Mouse (Mus musculus) stomach, postnatal 0 days (tissue): ENCODE results near the gene Dnah2. TPM values are rescaled to one million over a fixed set of nuclear protein-coding genes. Genes with fewer than 3 reads are reported as not detected.

ENCODE experiments used
- ATAC-seq: fragments of 200-750 bp; cut with Nextera tagmentation; 2 replicates; pipeline ENCODE4 v1.8.0; 2017; ENCODE audit not compliant: low FRiP score, low TSS enrichment
- DNase-seq: peaks from one replicate; pipeline ENCODE4 v3.0.0-alpha.2; 2016; ENCODE audit warnings: low spot score
- H3K27ac ChIP-seq: fragments of 300-500 bp; sonication (generic); replicated peaks from 2 replicates; pipeline ENCODE4 v1.5.1; 2014; ENCODE audit warnings: mild to moderate bottlenecking, control low read depth
- H3K27me3 ChIP-seq: fragments of 300-500 bp; sonication (generic); 2 replicates; pipeline ENCODE4 v1.6.1; 2014; ENCODE audit warnings: low read length; ENCODE audit not compliant: control insufficient read depth, insufficient read depth
- H3K36me3 ChIP-seq: fragments of 300-500 bp; sonication (generic); 2 replicates; pipeline ENCODE4 v1.6.1; 2014; ENCODE audit warnings: low read length, mixed read lengths; ENCODE audit not compliant: control insufficient read depth, insufficient read depth
- H3K4me1 ChIP-seq: fragments of 300-500 bp; sonication (generic); replicated peaks from 2 replicates; pipeline ENCODE4 v1.6.1; 2014; ENCODE audit warnings: antibody characterized with exemption; ENCODE audit not compliant: control insufficient read depth, insufficient read depth
- H3K4me2 ChIP-seq: fragments of 300-500 bp; sonication (generic); replicated peaks from 2 replicates; pipeline ENCODE4 v1.6.1; 2014; ENCODE audit warnings: low read depth, mild to moderate bottlenecking, control low read depth, moderate library complexity
- H3K4me3 ChIP-seq: fragments of 300-500 bp; sonication (generic); 2 replicates; pipeline ENCODE4 v1.5.1; 2014; ENCODE audit warnings: low read depth, low read length, control low read depth
- H3K9ac ChIP-seq: fragments of 300-500 bp; sonication (generic); 2 replicates; pipeline ENCODE4 v1.6.1; 2014; ENCODE audit warnings: mild to moderate bottlenecking, low read length, control low read depth, mixed read lengths
- H3K9me3 ChIP-seq: fragments of 300-500 bp; sonication (generic); 2 replicates; pipeline ENCODE4 v1.6.1; 2016; ENCODE audit warnings: low read length; ENCODE audit not compliant: control insufficient read depth
- CTCF ChIP-seq: IDR thresholded peaks from 2 replicates; pipeline ENCODE4 v1.5.1; 2016; ENCODE audit warnings: antibody characterized with exemption, low read depth, mild to moderate bottlenecking, moderate library complexity
- EP300 ChIP-seq: optimal IDR thresholded peaks from 2 replicates; pipeline ENCODE3; 2016; ENCODE audit warnings: antibody characterized with exemption
- WGBS: fragments of 180-500 bp; shearing (Covaris S2); extraction: QIAGEN DNeasy Blood & Tissue Kit; methylation state at CpG from one replicate; pipeline ENCODE4 v1.1.7; 2014; 5-methylcytosine and 5-hydroxymethylcytosine counted together
- polyA plus RNA-seq: library from polyadenylated mRNA; unstranded; fragments of >200 nt; fragmentation: Nextera tagmentation; extraction: Ambion mirVana; gene quantifications from 2 replicates; pipeline ENCODE4 v1.2.1, GENCODE M21; 2015

Gene Dnah2
- polyA plus RNA-seq, 1 experiment from 2014 or later = 0.39 TPM

- Histone ChIP-seq H3K27ac (no peak overlapping the region), H3K4me3 (no peak overlapping the region), H3K4me2 (no peak overlapping the region), H3K4me1 (peaks cover 5% of the 10 kb centered on the region; the same call in 1 of the 2 replicates), H3K27me3 (no peaks in the 10 kb centered on the region), H3K36me3 (peaks cover 42% of the 10 kb centered on the region), H3K9ac (no peak overlapping the region), H3K9me3 (no peaks in the 10 kb centered on the region)
- TF ChIP-seq CTCF = peak; percentile 98
- no peak for TF ChIP-seq EP300
- WGBS = 16% methylated on average over 22 of the region's 22 CpGs
- peak; percentile 81 for ATAC-seq
- DNase-seq = peak; percentile 95
Observed at GRCm38 (mm10) chr11:69401210-69401637, 147.7 kb downstream of the Dnah2 start.

DNA sequence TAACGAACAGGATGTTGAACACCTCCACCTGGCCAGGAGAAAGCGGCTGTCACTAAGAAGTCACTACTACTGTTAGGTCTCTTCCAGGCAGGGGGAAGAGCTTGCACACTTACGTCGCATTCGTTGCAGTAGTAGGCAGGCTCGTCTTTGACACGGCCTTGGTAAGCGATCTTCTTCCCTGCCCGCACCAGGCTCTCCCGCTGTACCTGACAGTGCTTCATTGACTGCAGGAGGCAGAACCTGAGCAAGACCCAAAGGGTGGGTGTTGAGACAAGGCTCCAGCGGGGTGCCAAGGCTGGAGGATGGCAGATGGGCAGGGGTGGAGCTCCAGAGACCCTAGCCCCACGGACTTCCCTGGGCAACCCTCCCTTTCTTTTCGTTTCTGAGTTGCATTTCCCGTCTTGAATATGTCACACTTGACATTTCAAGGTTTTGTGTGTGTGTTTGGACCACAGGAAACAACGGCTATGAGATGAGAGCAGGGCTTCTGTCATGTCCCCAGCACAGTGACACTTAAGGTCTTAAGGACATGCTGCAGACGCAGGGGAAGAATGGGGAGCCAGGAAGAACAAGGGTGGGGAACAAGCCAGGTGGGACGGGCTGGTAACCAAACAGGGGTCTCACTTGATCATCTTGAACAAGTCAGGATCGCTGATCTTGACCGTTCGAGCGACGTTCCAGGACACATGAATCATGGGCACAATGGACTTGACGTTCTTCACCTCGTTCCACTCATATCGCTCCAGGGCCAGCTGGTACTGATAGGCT is 148.6 kb downstream of the Dnah2 start:
- Histone ChIP-seq H3K27me3 (no peaks in the 10 kb centered on the region), H3K4me3 (no peak overlapping the region), H3K9ac (no peak overlapping the region), H3K9me3 (no peaks in the 10 kb centered on the region), H3K36me3 (peaks cover 32% of the 10 kb centered on the region), H3K4me1 (peaks cover 5% of the 10 kb centered on the region; the same call in 1 of the 2 replicates), H3K4me2 (no peak overlapping the region), H3K27ac (no peak overlapping the region)
- no peak for DNase-seq
- ATAC-seq = no peak
- WGBS = 83% methylated on average over 25 of the region's 25 CpGs
- TF ChIP-seq EP300 (no peak), CTCF (no peak)

DNA sequence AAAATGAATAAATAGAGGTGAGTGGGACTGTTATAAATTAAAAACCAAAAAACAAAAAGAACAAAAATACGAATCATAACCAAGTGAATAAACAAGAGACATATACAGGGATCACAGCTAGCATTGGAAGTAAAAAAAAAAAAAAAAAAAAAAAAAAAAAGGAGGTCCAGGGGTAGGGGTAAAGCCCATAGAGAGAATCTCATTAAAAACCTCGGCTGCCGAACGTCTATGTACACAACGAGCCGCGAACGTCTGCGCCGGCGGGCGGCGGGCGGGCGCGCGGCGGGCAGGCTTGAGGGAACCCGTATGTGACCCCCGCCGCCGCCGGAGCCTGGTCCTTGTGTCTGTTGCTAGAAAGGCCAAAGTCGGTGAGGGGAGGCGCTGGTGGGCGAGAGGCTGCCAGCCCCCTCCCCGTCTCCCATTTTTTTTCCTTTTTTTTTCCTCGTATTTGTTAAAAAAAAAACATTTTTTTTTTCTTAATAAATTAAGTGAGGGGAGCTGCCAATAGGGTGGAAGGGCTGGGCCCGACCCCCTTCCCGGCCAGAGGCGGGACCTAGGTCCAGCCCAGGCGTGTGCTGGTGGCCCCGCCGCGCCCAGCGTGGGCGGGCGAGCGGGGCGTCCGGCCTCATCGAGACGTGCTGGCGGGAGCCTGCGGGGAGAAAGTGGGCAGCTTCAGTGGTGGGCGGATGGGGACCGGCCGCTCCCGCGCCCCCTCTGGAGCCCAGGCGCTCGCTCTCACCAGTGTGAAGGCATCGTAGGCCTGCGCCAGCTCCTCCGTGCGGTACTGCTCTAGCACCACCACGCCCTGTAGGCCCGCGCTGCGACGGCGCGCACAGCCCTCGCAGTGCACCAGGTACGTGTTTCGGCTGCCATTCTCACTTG is 149.5 kb downstream of the Dnah2 start:
- Histone ChIP-seq H3K9ac (no peak overlapping the region; the same call in 1 of the 2 replicates), H3K27ac (no peak overlapping the region), H3K36me3 (peaks cover 27% of the 10 kb centered on the region), H3K27me3 (no peaks in the 10 kb centered on the region), H3K4me2 (no peak overlapping the region), H3K4me1 (peaks cover 5% of the 10 kb centered on the region; the same call in 1 of the 2 replicates), H3K4me3 (no peak overlapping the region), H3K9me3 (no peaks in the 10 kb centered on the region)
- DNase-seq = no peak
- no peak for TF ChIP-seq EP300
- no peak for TF ChIP-seq CTCF
- ATAC-seq = no peak
- WGBS = 54% methylated on average over 66 of the region's 66 CpGs

DNA sequence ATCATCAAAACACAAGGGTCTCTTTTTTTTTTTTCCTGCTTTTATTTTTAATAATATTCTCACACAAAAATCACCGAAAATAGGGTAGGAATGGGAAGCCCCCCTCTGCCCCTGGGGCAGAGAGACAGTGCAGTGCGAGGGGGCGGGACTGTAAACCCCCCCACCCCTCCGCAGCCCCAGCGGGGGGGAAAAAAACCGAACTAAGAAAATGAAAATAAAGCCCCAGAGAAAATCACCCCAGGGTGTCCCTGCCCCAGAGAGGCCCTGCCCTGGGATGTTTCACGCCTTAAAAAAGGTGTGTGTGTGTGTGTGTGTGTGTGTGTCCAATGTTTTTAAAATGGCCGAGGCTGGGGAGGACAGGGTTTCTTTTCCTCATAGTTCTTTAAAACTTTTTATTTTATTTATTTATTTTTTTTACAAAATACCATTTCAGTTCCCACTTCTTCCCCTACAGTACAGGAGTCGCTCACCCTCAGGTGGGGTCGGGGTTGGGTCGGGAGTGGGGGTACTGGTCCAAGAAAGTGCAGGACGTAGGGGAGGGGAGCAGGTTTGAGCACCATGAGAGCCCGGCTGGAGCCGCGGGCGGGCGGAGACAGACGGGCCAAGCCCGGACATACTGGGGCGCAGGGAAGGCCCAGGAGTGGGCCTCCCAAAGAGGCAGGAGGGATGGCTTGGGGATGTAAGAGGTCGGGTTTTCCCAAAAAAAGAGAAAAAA is 150.3 kb downstream of the Dnah2 start:
- no peak overlapping the region for H3K4me3 ChIP-seq
- peak overlapping the region; percentile 17; the same call in 1 of the 2 replicates for H3K4me2 ChIP-seq
- peaks cover 8% of the 10 kb centered on the region; the same call in 1 of the 2 replicates for H3K4me1 ChIP-seq
- ATAC-seq (no peak), DNase-seq (no peak)
- H3K36me3 ChIP-seq = peaks cover 19% of the 10 kb centered on the region
- H3K9me3 ChIP-seq = no peaks in the 10 kb centered on the region
- peak overlapping the region; percentile 52 for H3K9ac ChIP-seq
- TF ChIP-seq CTCF (no peak), EP300 (no peak)
- no peaks in the 10 kb centered on the region for H3K27me3 ChIP-seq
- H3K27ac ChIP-seq = peak overlapping the region; percentile 71; the same call in 1 of the 2 replicates
- 48% methylated on average over 21 of the region's 21 CpGs for WGBS

DNA sequence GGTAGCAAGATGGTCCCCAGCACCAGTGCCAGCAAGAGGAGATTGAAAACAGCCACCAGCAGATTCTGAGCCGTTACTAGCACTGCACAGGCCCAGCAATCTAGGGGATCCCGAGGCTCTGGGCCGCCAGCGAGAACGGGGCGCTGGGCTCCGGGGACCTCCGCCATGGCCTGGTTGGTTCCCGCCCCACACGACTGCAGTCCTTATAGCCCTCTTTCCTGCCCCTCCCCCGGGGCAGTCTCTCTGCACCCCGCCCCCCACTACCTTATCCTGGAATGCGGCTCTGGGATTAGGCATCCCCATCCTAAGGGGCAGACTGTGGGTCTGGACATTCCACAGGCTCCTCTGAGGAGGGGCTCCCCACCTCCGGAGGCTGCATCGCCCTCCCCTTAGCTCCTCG is 150.9 kb downstream of the Dnah2 start, which contains the start of gene Tmem88:
Tmem88 (minus strand) TSS at position 176 of the 400 bp plus-strand sequence.
- Histone ChIP-seq H3K4me2 (peak within 1 kb of the TSS; percentile 17; the same call in 1 of the 2 replicates), H3K27ac (peak within 1 kb of the TSS; percentile 71), H3K4me1 (peaks cover 8% of the 10 kb centered on the region; the same call in 1 of the 2 replicates), H3K4me3 (peak within 1 kb of the TSS; percentile 18; the same call in 1 of the 2 replicates), H3K9ac (peak within 1 kb of the TSS; percentile 52), H3K9me3 (no peaks in the 10 kb centered on the region), H3K27me3 (no peaks in the 10 kb centered on the region), H3K36me3 (peaks cover 15% of the 10 kb centered on the region)
- DNase-seq (no peak), ATAC-seq (no peak)
- no peak for TF ChIP-seq EP300
- TF ChIP-seq CTCF = no peak
- WGBS = 26% methylated on average over 11 of the region's 16 CpGs
